In the genomic region with DNA sequence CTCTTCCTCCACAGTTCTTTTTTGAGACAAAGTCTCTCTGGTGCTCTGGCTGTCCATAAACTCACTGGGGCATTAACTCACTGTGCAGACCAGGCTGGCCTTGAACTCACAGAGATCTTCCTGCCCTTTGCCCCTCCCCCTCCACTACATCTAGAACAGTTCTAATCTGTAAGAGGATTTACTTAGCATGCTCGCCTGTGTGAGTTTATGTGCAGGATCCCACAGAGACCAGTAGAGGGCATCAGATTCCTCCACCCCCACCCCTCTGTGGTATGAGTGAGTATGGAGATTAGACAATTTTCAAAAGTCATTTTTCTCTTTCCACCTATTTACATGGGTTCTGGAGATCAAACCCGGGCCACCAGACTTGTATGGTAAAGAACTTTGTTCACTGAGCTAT, we compare ENCODE assay signal across 8 mouse cellular contexts. TPM values are rescaled to one million over a fixed set of nuclear protein-coding genes. Genes with fewer than 3 reads are reported as not detected.
A peak's percentile ranks its signal among the peaks of the same experiment; 100 is the strongest.
DNase-seq lines count a peak whose midpoint lies in the region; ATAC-seq and TF ChIP-seq lines count a peak whose summit lies in the region.

No protein-coding gene starts in this region.

- H3K36me3 ChIP-seq in kidney, adult 2 months (ENCODE audit: control insufficient read depth, insufficient read depth, low read length) = no peaks in the 10 kb centered on the region
- H3K36me3 ChIP-seq in kidney, embryonic 14.5 days (ENCODE audit: control insufficient read depth, insufficient read depth, low read length) = no peaks in the 10 kb centered on the region
- peaks cover 0 to 25% of the 10 kb centered on the region in 2 experiments for H3K36me3 ChIP-seq in CH12.LX (replicated peaks in 1 of 2; ENCODE audit: control insufficient read depth in 1 of 2, insufficient read depth in 1 of 2, low read length in 1 of 2)

- H3K27ac ChIP-seq in kidney, adult 2 months (ENCODE audit: insufficient read depth, low read depth, low read length) = no peak overlapping the region
- H3K27ac ChIP-seq in kidney, embryonic 14.5 days (ENCODE audit: low read depth, low read length) = no peak overlapping the region
- H3K27ac ChIP-seq in CH12.LX (ENCODE audit: insufficient read depth, low read depth) = no peak overlapping the region

- no peaks in the 10 kb centered on the region for H3K27me3 ChIP-seq in kidney, adult 2 months (replicated peaks; ENCODE audit: control insufficient read depth, insufficient read depth, low read length)
- no peaks in the 10 kb centered on the region for H3K27me3 ChIP-seq in kidney, embryonic 14.5 days (ENCODE audit: control insufficient read depth, insufficient read depth, low read length)
- no peaks in the 10 kb centered on the region for H3K27me3 ChIP-seq in CH12.LX (replicated peaks)

- H3K9me3 ChIP-seq in kidney, embryonic 14.5 days (ENCODE audit: control insufficient read depth, low read length) = no peaks in the 10 kb centered on the region
- no peaks in the 10 kb centered on the region for H3K9me3 ChIP-seq in CH12.LX (replicated peaks; ENCODE audit: low read length)

- H3K79me2 ChIP-seq in CH12.LX (replicated peaks; ENCODE audit: control insufficient read depth, extremely low read depth, insufficient read depth, poor library complexity, severe bottlenecking) = no peaks in the 10 kb centered on the region

- peak; percentile 51 for TF ChIP-seq CTCF in kidney, adult 2 months (conservative IDR thresholded peaks at IDR 0.05; ENCODE audit: insufficient read depth, insufficient read length, low read depth, low read length)
- TF ChIP-seq CTCF in CH12.LX (conservative IDR thresholded peaks at IDR 0.05 in 1 of 2, IDR thresholded peaks at IDR 0.05 in 1 of 2; ENCODE audit: low read depth in 2 of 2, low read length in 2 of 2) = peak; percentile 39 to 76
- TF ChIP-seq CTCF in brain, embryonic 14.5 days (IDR thresholded peaks at IDR 0.05; ENCODE audit: borderline replicate concordance, extremely low read depth, insufficient read depth, insufficient read length) = peak; percentile 24; the same call in 1 of the 2 replicates

- TF ChIP-seq EP300 in CH12.LX (IDR thresholded peaks at IDR 0.05; ENCODE audit: low read length) = no peak

- DNase-seq in kidney, adult 2 months = peak; percentile 28
- DNase-seq in CH12.LX (ENCODE audit: extremely low read depth) = peak; percentile 71
- DNase-seq in brain, embryonic 14.5 days (ENCODE audit: low read depth) = no peak
- DNase-seq in naive thymus-derived CD4-positive, alpha-beta T cell, adult 2 months (ENCODE audit: low read depth) = peak; percentile 70
- DNase-seq in urinary bladder, postnatal 25 days (ENCODE audit: low spot score) = no peak
- no peak for DNase-seq in layer of hippocampus, adult 18-20 months (ENCODE audit: low spot score in 2 of 2)

- H3K4me1 ChIP-seq in kidney, adult 2 months (ENCODE audit: control insufficient read depth, insufficient read depth, low read length) = peaks cover 10% of the 10 kb centered on the region; the same call in 1 of the 2 replicates
- peaks cover 6% of the 10 kb centered on the region; the same call in 1 of the 2 replicates for H3K4me1 ChIP-seq in kidney, embryonic 14.5 days (ENCODE audit: control insufficient read depth, insufficient read depth, low read length)
- H3K4me1 ChIP-seq in CH12.LX (ENCODE audit: control insufficient read depth in 1 of 2, insufficient read depth in 2 of 2) = peaks cover 5 to 48% of the 10 kb centered on the region in 2 experiments; a peak in 3 of 4 replicates

- no peak overlapping the region for H3K4me3 ChIP-seq in kidney, adult 2 months (ENCODE audit: insufficient read depth, low read depth, low read length)
- H3K4me3 ChIP-seq in kidney, embryonic 14.5 days (ENCODE audit: low read length) = no peak overlapping the region
- no peak overlapping the region for H3K4me3 ChIP-seq in CH12.LX (replicated peaks in 1 of 3; ENCODE audit: low read depth in 2 of 3, low read length in 2 of 3, poor library complexity in 1 of 3)

- no peak for TF ChIP-seq POLR2A in kidney, adult 2 months (IDR thresholded peaks at IDR 0.05; ENCODE audit: low read depth, low read length)
- TF ChIP-seq POLR2A in CH12.LX (IDR thresholded peaks at IDR 0.05; ENCODE audit: low read depth, low read length) = no peak
- TF ChIP-seq POLR2A in brain, embryonic 14.5 days (IDR thresholded peaks at IDR 0.05; ENCODE audit: borderline replicate concordance, extremely low read depth, insufficient read depth, insufficient read length, poor library complexity, severe bottlenecking) = no peak

- ATAC-seq in kidney, embryonic 14.5 days (ENCODE audit: low FRiP score, low TSS enrichment) = no peak
- ATAC-seq in erythroblast, adult 5-6 weeks (replicated peaks; ENCODE audit: low FRiP score, poor library complexity, severe bottlenecking) = no peak

- dilution Hi-C loops in CH12.LX (cut with MboI; ENCODE audit: extremely low pct_ligation_motif_present, extremely low pct_unique_long_range_greater_than_20kb, low sequenced_read_pairs) = no loop called here

- in situ Hi-C loops in CH12.LX (cut with MboI; ENCODE audit: low pct_ligation_motif_present, low pct_unique_long_range_greater_than_20kb, low sequenced_read_pairs) = no loop called here

- H3K9ac ChIP-seq in kidney, embryonic 14.5 days (ENCODE audit: low read depth, low read length) = no peak overlapping the region
- H3K9ac ChIP-seq in CH12.LX (ENCODE audit: insufficient read depth, low read depth) = no peak overlapping the region

- TF ChIP-seq RAD21 in CH12.LX (IDR thresholded peaks at IDR 0.05; ENCODE audit: low read depth, low read length) = peak; percentile 57

- WGBS in kidney, adult 2 months = 65% methylated on average over 2 of the region's 2 CpGs
- 74% methylated on average over 2 of the region's 2 CpGs for WGBS in kidney, embryonic 14.5 days

- H3K4me2 ChIP-seq in kidney, embryonic 14.5 days (replicated peaks; ENCODE audit: low read depth, low read length) = no peak overlapping the region
- H3K4me2 ChIP-seq in CH12.LX (ENCODE audit: insufficient read depth, low read depth, poor library complexity, severe bottlenecking) = no peak overlapping the region

TF ChIP-seq in CH12.LX, 34 proteins besides CTCF, POLR2A, EP300 and RAD21:
- TF ChIP-seq SMC3 (IDR thresholded peaks at IDR 0.05; ENCODE audit: low read depth, low read length) (peak; percentile 61), MAZ (IDR thresholded peaks at IDR 0.05; ENCODE audit: low read depth, low read length) (peak; percentile 71; the same call in 1 of the 2 replicates), ZMIZ1 (IDR thresholded peaks at IDR 0.05; ENCODE audit: low read depth, low read length) (no peak)

RNA-seq across cellular contexts. Expression of gene Pfkfb3, which starts 6.3 kb away (rescaled TPM):
- polyA plus RNA-seq in kidney, adult 2 months (2012; rRNA removed) = 18.3 and 22.2 TPM in 2 replicates
- polyA plus RNA-seq in kidney, embryonic 14.5 days (2014; fragmentation: Nextera tagmentation; extraction: Ambion mirVana) = 10.5 and 11.2 TPM in 2 replicates
- total RNA-seq in CH12.LX (2012; rRNA removed) = 6.5 and 7.6 TPM in 2 replicates
- total RNA-seq in CH12.LX (2014; rRNA removed) = 4.9 and 6.7 TPM in 2 replicates
- polyA plus RNA-seq in CH12.LX (2012; ENCODE audit: insufficient read length, low read depth) = 17.2 and 18.3 TPM in 2 replicates
- 42.1 and 48.0 TPM in 2 replicates for polyA plus RNA-seq in brain, embryonic 14.5 days (2012; rRNA removed)
- total RNA-seq in layer of hippocampus, adult 18-20 months (2021) = 10 to 100 TPM; 40.0 to 41.4 TPM
- 11.5 and 27.3 TPM in 2 replicates for total RNA-seq in erythroblast, adult 5-6 weeks (2015; ENCODE audit: low replicate concordance)
- 5.0 and 11.5 TPM in 2 replicates for total RNA-seq in erythroblast, adult 5-6 weeks (2017; ENCODE audit: low replicate concordance)

RNA-seq across cellular contexts. Expression of gene Rbm17, which starts 56.3 kb away (rescaled TPM):
- polyA plus RNA-seq in kidney, adult 2 months (2012; rRNA removed) = 41.3 and 48.7 TPM in 2 replicates
- polyA plus RNA-seq in kidney, embryonic 14.5 days (2014; fragmentation: Nextera tagmentation; extraction: Ambion mirVana) = 154 and 165 TPM in 2 replicates
- 199 and 248 TPM in 2 replicates for total RNA-seq in CH12.LX (2012; rRNA removed)
- total RNA-seq in CH12.LX (2014; rRNA removed) = 239 and 244 TPM in 2 replicates
- 344 and 405 TPM in 2 replicates for polyA plus RNA-seq in CH12.LX (2012; ENCODE audit: insufficient read length, low read depth)
- polyA plus RNA-seq in brain, embryonic 14.5 days (2012; rRNA removed) = 116 and 133 TPM in 2 replicates
- 10 to 100 TPM; 70.9 to 93.0 TPM for total RNA-seq in layer of hippocampus, adult 18-20 months (2021)
- total RNA-seq in erythroblast, adult 5-6 weeks (2015; ENCODE audit: low replicate concordance) = 44.1 and 55.9 TPM in 2 replicates
- total RNA-seq in erythroblast, adult 5-6 weeks (2017; ENCODE audit: low replicate concordance) = 31.3 and 50.9 TPM in 2 replicates

Comparison
In these comparisons a context has a peak if more than half of its experiments do, and no peak if none do; other contexts are left out.
1. DNase-seq: peak in kidney, adult 2 months (single experiment), CH12.LX (single experiment) and naive thymus-derived CD4-positive, alpha-beta T cell, adult 2 months (single experiment); none in brain, embryonic 14.5 days (single experiment), urinary bladder, postnatal 25 days (single experiment) and layer of hippocampus, adult 18-20 months (0 of 2).
2. Peak in every context shown above with its lines, with median percentiles within 50 percentile points of each other: CTCF ChIP-seq.